Mouse (Mus musculus): ENCODE data around the gene Hecw2. TPM values are rescaled to one million over a fixed set of nuclear protein-coding genes. Genes with fewer than 3 reads are reported as not detected.

Hecw2 gene
- polyA plus RNA-seq, 1 experiment: 9.0 TPM

- WGBS: 81% methylated on average over 2 of the region's 2 CpGs
- H3K4me1 ChIP-seq (ENCODE audit: control insufficient read depth, insufficient read depth, low read length): no peaks in the 10 kb centered on the region
Measured at GRCm38 (mm10) chr1:53882480-53882879, 312.5 kb downstream of the Hecw2 start.

GRCm38 (mm10) chr1:53875919-53876318, 319.0 kb downstream of the Hecw2 start:
- H3K4me3 ChIP-seq (replicated peaks; ENCODE audit: insufficient read depth, low read depth, low read length): no peak overlapping the region
- 76% methylated on average over 5 of the region's 5 CpGs for WGBS
- TF ChIP-seq POLR2A (IDR thresholded peaks at IDR 0.05; ENCODE audit: borderline replicate concordance, insufficient read depth, low read length) (no peak), CTCF (IDR thresholded peaks at IDR 0.05; ENCODE audit: borderline replicate concordance, insufficient read depth, low read depth, low read length) (no peak)
- no peak overlapping the region for H3K27ac ChIP-seq (ENCODE audit: insufficient read depth, low read length)
- H3K4me1 ChIP-seq (ENCODE audit: control insufficient read depth, insufficient read depth, low read length): peaks cover 5% of the 10 kb centered on the region
- H3K27me3 ChIP-seq (ENCODE audit: control insufficient read depth, insufficient read depth, low read length): no peaks in the 10 kb centered on the region
- DNase-seq: no peak

More at GRCm38 (mm10) chr1:53882480-53882879, 312.5 kb downstream of the Hecw2 start:
- Histone ChIP-seq H3K4me3 (replicated peaks; ENCODE audit: insufficient read depth, low read depth, low read length) (no peak overlapping the region), H3K27me3 (ENCODE audit: control insufficient read depth, insufficient read depth, low read length) (no peaks in the 10 kb centered on the region), H3K27ac (ENCODE audit: insufficient read depth, low read length) (no peak overlapping the region)
- DNase-seq: no peak
- TF ChIP-seq POLR2A (IDR thresholded peaks at IDR 0.05; ENCODE audit: borderline replicate concordance, insufficient read depth, low read length) (no peak), CTCF (IDR thresholded peaks at IDR 0.05; ENCODE audit: borderline replicate concordance, insufficient read depth, low read depth, low read length) (no peak)

- Histone ChIP-seq H3K27me3 (ENCODE audit: control insufficient read depth, insufficient read depth, low read length) (no peaks in the 10 kb centered on the region), H3K27ac (ENCODE audit: insufficient read depth, low read length) (no peak overlapping the region), H3K4me3 (replicated peaks; ENCODE audit: insufficient read depth, low read depth, low read length) (no peak overlapping the region), H3K4me1 (ENCODE audit: control insufficient read depth, insufficient read depth, low read length) (peaks cover 5% of the 10 kb centered on the region)
- DNase-seq: no peak
- no peak for TF ChIP-seq CTCF (IDR thresholded peaks at IDR 0.05; ENCODE audit: borderline replicate concordance, insufficient read depth, low read depth, low read length)
- no peak for TF ChIP-seq POLR2A (IDR thresholded peaks at IDR 0.05; ENCODE audit: borderline replicate concordance, insufficient read depth, low read length)
- WGBS: 90% methylated on average over 2 of the region's 2 CpGs
Measured at GRCm38 (mm10) chr1:53867316-53867715, 327.7 kb downstream of the Hecw2 start.

GRCm38 (mm10) chr1:53866374-53866902, 328.5 kb downstream of the Hecw2 start:
- DNase-seq: no peak
- H3K4me1 ChIP-seq (ENCODE audit: control insufficient read depth, insufficient read depth, low read length): peaks cover 3% of the 10 kb centered on the region
- 52% methylated on average over 3 of the region's 3 CpGs for WGBS
- H3K27ac ChIP-seq (ENCODE audit: insufficient read depth, low read length): no peak overlapping the region
- H3K4me3 ChIP-seq (replicated peaks; ENCODE audit: insufficient read depth, low read depth, low read length): no peak overlapping the region
- H3K27me3 ChIP-seq (ENCODE audit: control insufficient read depth, insufficient read depth, low read length): no peaks in the 10 kb centered on the region
- TF ChIP-seq CTCF (IDR thresholded peaks at IDR 0.05; ENCODE audit: borderline replicate concordance, insufficient read depth, low read depth, low read length) (no peak), POLR2A (IDR thresholded peaks at IDR 0.05; ENCODE audit: borderline replicate concordance, insufficient read depth, low read length) (no peak)

GRCm38 (mm10) chr1:53864046-53864445, 330.9 kb downstream of the Hecw2 start:
- no peak overlapping the region for H3K27ac ChIP-seq (ENCODE audit: insufficient read depth, low read length)
- WGBS: 84% methylated on average over 3 of the region's 3 CpGs
- TF ChIP-seq POLR2A (IDR thresholded peaks at IDR 0.05; ENCODE audit: borderline replicate concordance, insufficient read depth, low read length): no peak
- no peak for TF ChIP-seq CTCF (IDR thresholded peaks at IDR 0.05; ENCODE audit: borderline replicate concordance, insufficient read depth, low read depth, low read length)

GRCm38 (mm10) chr1:53860611-53861010, 334.4 kb downstream of the Hecw2 start:
- no peaks in the 10 kb centered on the region for H3K27me3 ChIP-seq (ENCODE audit: control insufficient read depth, insufficient read depth, low read length)
- H3K4me3 ChIP-seq (replicated peaks; ENCODE audit: insufficient read depth, low read depth, low read length): no peak overlapping the region
- TF ChIP-seq CTCF (IDR thresholded peaks at IDR 0.05; ENCODE audit: borderline replicate concordance, insufficient read depth, low read depth, low read length) (no peak), POLR2A (IDR thresholded peaks at IDR 0.05; ENCODE audit: borderline replicate concordance, insufficient read depth, low read length) (no peak)
- H3K27ac ChIP-seq (ENCODE audit: insufficient read depth, low read length): no peak overlapping the region
- no peak for DNase-seq
- 89% methylated on average over 3 of the region's 3 CpGs for WGBS
- H3K4me1 ChIP-seq (ENCODE audit: control insufficient read depth, insufficient read depth, low read length): no peaks in the 10 kb centered on the region

More at GRCm38 (mm10) chr1:53864046-53864445, 330.9 kb downstream of the Hecw2 start:
- Histone ChIP-seq H3K4me3 (replicated peaks; ENCODE audit: insufficient read depth, low read depth, low read length) (no peak overlapping the region), H3K4me1 (ENCODE audit: control insufficient read depth, insufficient read depth, low read length) (no peaks in the 10 kb centered on the region), H3K27me3 (ENCODE audit: control insufficient read depth, insufficient read depth, low read length) (no peaks in the 10 kb centered on the region)
- DNase-seq: no peak

- DNase-seq: no peak
- Histone ChIP-seq H3K4me1 (ENCODE audit: control insufficient read depth, insufficient read depth, low read length) (no peaks in the 10 kb centered on the region), H3K27ac (ENCODE audit: insufficient read depth, low read length) (no peak overlapping the region), H3K27me3 (ENCODE audit: control insufficient read depth, insufficient read depth, low read length) (no peaks in the 10 kb centered on the region), H3K4me3 (replicated peaks; ENCODE audit: insufficient read depth, low read depth, low read length) (no peak overlapping the region)
- TF ChIP-seq CTCF (IDR thresholded peaks at IDR 0.05; ENCODE audit: borderline replicate concordance, insufficient read depth, low read depth, low read length) (no peak), POLR2A (IDR thresholded peaks at IDR 0.05; ENCODE audit: borderline replicate concordance, insufficient read depth, low read length) (no peak)
Measured at GRCm38 (mm10) chr1:53859175-53859574, 335.8 kb downstream of the Hecw2 start.

GRCm38 (mm10) chr1:53856501-53857103, 338.4 kb downstream of the Hecw2 start:
- H3K27me3 ChIP-seq (ENCODE audit: control insufficient read depth, insufficient read depth, low read length): no peaks in the 10 kb centered on the region
- no peak for DNase-seq
- H3K27ac ChIP-seq (ENCODE audit: insufficient read depth, low read length): no peak overlapping the region
- 31% methylated on average over 7 of the region's 7 CpGs for WGBS
- TF ChIP-seq CTCF (IDR thresholded peaks at IDR 0.05; ENCODE audit: borderline replicate concordance, insufficient read depth, low read depth, low read length): no peak
- no peak for TF ChIP-seq POLR2A (IDR thresholded peaks at IDR 0.05; ENCODE audit: borderline replicate concordance, insufficient read depth, low read length)
- H3K4me1 ChIP-seq (ENCODE audit: control insufficient read depth, insufficient read depth, low read length): no peaks in the 10 kb centered on the region
- no peak overlapping the region for H3K4me3 ChIP-seq (replicated peaks; ENCODE audit: insufficient read depth, low read depth, low read length)
